Mouse (Mus musculus): ENCODE data around the gene Cspg4. TPM values are rescaled to one million over a fixed set of nuclear protein-coding genes. Genes with fewer than 3 reads are reported as not detected.

The Cspg4 gene
- 23.9 and 26.5 TPM in 2 replicates for polyA plus RNA-seq (2015; fragmentation: Nextera tagmentation; extraction: Ambion mirVana)

GRCm38 (mm10) chr9:56864832-56865231 lies at the start of gene Cspg4:
Gene Cspg4, plus strand, starts transcription at chr9:56865033.
- Histone ChIP-seq H3K4me3 (ENCODE audit: low read length) (peak within 1 kb of the TSS; percentile 58), H3K4me1 (replicated peaks; ENCODE audit: control insufficient read depth, insufficient read depth, low read length) (peaks cover 62% of the 10 kb centered on the region), H3K36me3 (ENCODE audit: control insufficient read depth, insufficient read depth, low read length) (no peaks in the 10 kb centered on the region), H3K4me2 (ENCODE audit: low read depth, low read length) (peak within 1 kb of the TSS; percentile 71), H3K27ac (ENCODE audit: low read length) (peak within 1 kb of the TSS; percentile 69), H3K9me3 (ENCODE audit: control insufficient read depth, low read length) (no peaks in the 10 kb centered on the region), H3K27me3 (ENCODE audit: control insufficient read depth, insufficient read depth, low read depth, low read length) (no peaks in the 10 kb centered on the region), H3K9ac (ENCODE audit: low read length) (peak within 1 kb of the TSS; percentile 76)
- peak; percentile 77 for ATAC-seq (ENCODE audit: low read depth)
- WGBS: under 1% methylated on average over 24 of the region's 24 CpGs

GRCm38 (mm10) chr9:56824900-56825299 lies 39.9 kb upstream of the Cspg4 start:
- Histone ChIP-seq H3K9ac (ENCODE audit: low read length) (no peak overlapping the region), H3K9me3 (ENCODE audit: control insufficient read depth, low read length) (no peaks in the 10 kb centered on the region), H3K27ac (ENCODE audit: low read length) (no peak overlapping the region), H3K36me3 (ENCODE audit: control insufficient read depth, insufficient read depth, low read length) (no peaks in the 10 kb centered on the region), H3K4me2 (ENCODE audit: low read depth, low read length) (no peak overlapping the region), H3K27me3 (ENCODE audit: control insufficient read depth, insufficient read depth, low read depth, low read length) (peaks cover 12% of the 10 kb centered on the region), H3K4me3 (ENCODE audit: low read length) (no peak overlapping the region), H3K4me1 (replicated peaks; ENCODE audit: control insufficient read depth, insufficient read depth, low read length) (no peaks in the 10 kb centered on the region)
- ATAC-seq (ENCODE audit: low read depth): no peak
- WGBS: 2% methylated on average over 3 of the region's 3 CpGs

- no peaks in the 10 kb centered on the region for H3K36me3 ChIP-seq (ENCODE audit: control insufficient read depth, insufficient read depth, low read length)
- H3K4me3 ChIP-seq (ENCODE audit: low read length): no peak overlapping the region
- no peaks in the 10 kb centered on the region for H3K4me1 ChIP-seq (replicated peaks; ENCODE audit: control insufficient read depth, insufficient read depth, low read length)
- H3K9ac ChIP-seq (ENCODE audit: low read length): no peak overlapping the region
- peaks cover 12% of the 10 kb centered on the region for H3K27me3 ChIP-seq (ENCODE audit: control insufficient read depth, insufficient read depth, low read depth, low read length)
- H3K27ac ChIP-seq (ENCODE audit: low read length): no peak overlapping the region
- 12% methylated on average over 21 of the region's 21 CpGs for WGBS
- ATAC-seq (ENCODE audit: low read depth): no peak
- H3K9me3 ChIP-seq (ENCODE audit: control insufficient read depth, low read length): no peaks in the 10 kb centered on the region
- H3K4me2 ChIP-seq (ENCODE audit: low read depth, low read length): peak overlapping the region; percentile 15; the same call in 1 of the 2 replicates
Measured at GRCm38 (mm10) chr9:56825476-56826213, 39.2 kb upstream of the Cspg4 start.

- H3K27ac ChIP-seq (ENCODE audit: low read length): no peak overlapping the region
- no peak overlapping the region for H3K4me2 ChIP-seq (ENCODE audit: low read depth, low read length)
- no peak overlapping the region for H3K9ac ChIP-seq (ENCODE audit: low read length)
- no peak overlapping the region for H3K4me3 ChIP-seq (ENCODE audit: low read length)
- 39% methylated on average over 9 of the region's 9 CpGs for WGBS
- peaks cover 12% of the 10 kb centered on the region for H3K27me3 ChIP-seq (ENCODE audit: control insufficient read depth, insufficient read depth, low read depth, low read length)
- H3K4me1 ChIP-seq (replicated peaks; ENCODE audit: control insufficient read depth, insufficient read depth, low read length): no peaks in the 10 kb centered on the region
- H3K9me3 ChIP-seq (ENCODE audit: control insufficient read depth, low read length): no peaks in the 10 kb centered on the region
- H3K36me3 ChIP-seq (ENCODE audit: control insufficient read depth, insufficient read depth, low read length): no peaks in the 10 kb centered on the region
- no peak for ATAC-seq (ENCODE audit: low read depth)
Measured at GRCm38 (mm10) chr9:56828146-56828545, 36.7 kb upstream of the Cspg4 start.

- H3K4me3 ChIP-seq (ENCODE audit: low read length): no peak overlapping the region
- peaks cover 12% of the 10 kb centered on the region for H3K27me3 ChIP-seq (ENCODE audit: control insufficient read depth, insufficient read depth, low read depth, low read length)
- H3K4me2 ChIP-seq (ENCODE audit: low read depth, low read length): no peak overlapping the region
- H3K9me3 ChIP-seq (ENCODE audit: control insufficient read depth, low read length): no peaks in the 10 kb centered on the region
- no peaks in the 10 kb centered on the region for H3K36me3 ChIP-seq (ENCODE audit: control insufficient read depth, insufficient read depth, low read length)
- 81% methylated on average over 6 of the region's 6 CpGs for WGBS
- no peak overlapping the region for H3K9ac ChIP-seq (ENCODE audit: low read length)
- no peaks in the 10 kb centered on the region for H3K4me1 ChIP-seq (replicated peaks; ENCODE audit: control insufficient read depth, insufficient read depth, low read length)
- ATAC-seq (ENCODE audit: low read depth): no peak
- no peak overlapping the region for H3K27ac ChIP-seq (ENCODE audit: low read length)
Measured at GRCm38 (mm10) chr9:56828841-56829240, 36.0 kb upstream of the Cspg4 start.

GRCm38 (mm10) chr9:56830162-56830561 lies 34.7 kb upstream of the Cspg4 start:
- ATAC-seq (ENCODE audit: low read depth): no peak
- H3K4me2 ChIP-seq (ENCODE audit: low read depth, low read length): no peak overlapping the region
- 28% methylated on average over 4 of the region's 4 CpGs for WGBS
- H3K4me3 ChIP-seq (ENCODE audit: low read length): no peak overlapping the region
- H3K27me3 ChIP-seq (ENCODE audit: control insufficient read depth, insufficient read depth, low read depth, low read length): peaks cover 12% of the 10 kb centered on the region
- H3K4me1 ChIP-seq (replicated peaks; ENCODE audit: control insufficient read depth, insufficient read depth, low read length): no peaks in the 10 kb centered on the region
- no peak overlapping the region for H3K9ac ChIP-seq (ENCODE audit: low read length)
- no peaks in the 10 kb centered on the region for H3K36me3 ChIP-seq (ENCODE audit: control insufficient read depth, insufficient read depth, low read length)
- no peaks in the 10 kb centered on the region for H3K9me3 ChIP-seq (ENCODE audit: control insufficient read depth, low read length)
- H3K27ac ChIP-seq (ENCODE audit: low read length): no peak overlapping the region

GRCm38 (mm10) chr9:56831904-56832303 lies 32.9 kb upstream of the Cspg4 start:
- no peak for ATAC-seq (ENCODE audit: low read depth)
- Histone ChIP-seq H3K4me1 (replicated peaks; ENCODE audit: control insufficient read depth, insufficient read depth, low read length) (no peaks in the 10 kb centered on the region), H3K27ac (ENCODE audit: low read length) (no peak overlapping the region), H3K9me3 (ENCODE audit: control insufficient read depth, low read length) (no peaks in the 10 kb centered on the region), H3K36me3 (ENCODE audit: control insufficient read depth, insufficient read depth, low read length) (no peaks in the 10 kb centered on the region), H3K27me3 (ENCODE audit: control insufficient read depth, insufficient read depth, low read depth, low read length) (peaks cover 3% of the 10 kb centered on the region), H3K9ac (ENCODE audit: low read length) (no peak overlapping the region), H3K4me2 (ENCODE audit: low read depth, low read length) (no peak overlapping the region), H3K4me3 (ENCODE audit: low read length) (no peak overlapping the region)
- WGBS: 67% methylated on average over 3 of the region's 3 CpGs

GRCm38 (mm10) chr9:56832900-56833299 lies 31.9 kb upstream of the Cspg4 start:
- no peaks in the 10 kb centered on the region for H3K4me1 ChIP-seq (replicated peaks; ENCODE audit: control insufficient read depth, insufficient read depth, low read length)
- no peaks in the 10 kb centered on the region for H3K36me3 ChIP-seq (ENCODE audit: control insufficient read depth, insufficient read depth, low read length)
- H3K9me3 ChIP-seq (ENCODE audit: control insufficient read depth, low read length): no peaks in the 10 kb centered on the region
- H3K4me2 ChIP-seq (ENCODE audit: low read depth, low read length): no peak overlapping the region
- H3K4me3 ChIP-seq (ENCODE audit: low read length): no peak overlapping the region
- 26% methylated on average over 6 of the region's 6 CpGs for WGBS
- peaks cover 3% of the 10 kb centered on the region; the same call in 1 of the 2 replicates for H3K27me3 ChIP-seq (ENCODE audit: control insufficient read depth, insufficient read depth, low read depth, low read length)
- ATAC-seq (ENCODE audit: low read depth): no peak
- no peak overlapping the region for H3K27ac ChIP-seq (ENCODE audit: low read length)
- no peak overlapping the region for H3K9ac ChIP-seq (ENCODE audit: low read length)

- Histone ChIP-seq H3K9me3 (ENCODE audit: control insufficient read depth, low read length) (no peaks in the 10 kb centered on the region), H3K9ac (ENCODE audit: low read length) (no peak overlapping the region), H3K27ac (ENCODE audit: low read length) (no peak overlapping the region), H3K4me1 (replicated peaks; ENCODE audit: control insufficient read depth, insufficient read depth, low read length) (no peaks in the 10 kb centered on the region), H3K4me3 (ENCODE audit: low read length) (no peak overlapping the region), H3K4me2 (ENCODE audit: low read depth, low read length) (no peak overlapping the region), H3K27me3 (ENCODE audit: control insufficient read depth, insufficient read depth, low read depth, low read length) (no peaks in the 10 kb centered on the region), H3K36me3 (ENCODE audit: control insufficient read depth, insufficient read depth, low read length) (no peaks in the 10 kb centered on the region)
- no peak for ATAC-seq (ENCODE audit: low read depth)
- 65% methylated on average over 5 of the region's 5 CpGs for WGBS
Measured at GRCm38 (mm10) chr9:56835152-56835551, 29.7 kb upstream of the Cspg4 start.

All from lung, embryonic 16.5 days (tissue).